Mouse (Mus musculus) embryonic stem cell, embryonic (primary cell): ENCODE measurements around the gene Sumf1.

Experiments
- CTCF ChIA-PET, 4 experiments: fragments of 300-600 bp in 2 of 4; fragments of 350-600 bp in 2 of 4; sonication (Branson Sonifier 250); formaldehyde crosslinking; loops; one replicate each; lab custom pipeline; 2022; ENCODE audit warnings: inconsistent platforms in 2 of 4; lab: Charles Lee
- POLR2A ChIA-PET, 4 experiments: fragments of 300-600 bp in 2 of 4; fragments of 350-600 bp in 2 of 4; sonication (Branson Sonifier 250); formaldehyde crosslinking; loops; one replicate each; lab custom pipeline; 2022; ENCODE audit warnings: antibody characterized with exemption in 4 of 4, inconsistent platforms in 1 of 4; lab: Charles Lee

Gene Sumf1

GRCm38 (mm10) chr6:108184847-108185684 is at the start of gene Sumf1:
Gene Sumf1, minus strand, starts transcription at chr6:108185582.
- CTCF ChIA-PET = interaction anchor here in 3 of 4 experiments (0.6 to 1.7 kb wide), 3 partner anchors 76 to 120 kb away, joined by 5 to 6 read pairs (median 5); partner anchors contain the start of gene Setmar (in 1 of the 3)
- POLR2A ChIA-PET = interaction anchor here (0.6 to 3.9 kb wide), 26 partner anchors 9 to 1336 kb away, joined by 3 to 41 read pairs (median 4); partner anchors contain the start of gene Itpr1 (in 3 of the 4)

GRCm38 (mm10) chr6:108234536-108234935 is 49.2 kb upstream of the Sumf1 start:
- ChIA-PET POLR2A (interaction anchor here in 3 of 4 experiments (0.6 to 12.0 kb wide), 6 partner anchors 19 to 100 kb away, joined by 4 to 129 read pairs (median 4); partner anchors contain the start of gene Itpr1 (in 2 of the 3)), CTCF (no interaction called here)

GRCm38 (mm10) chr6:108233070-108233469 is 47.7 kb upstream of the Sumf1 start:
- ChIA-PET CTCF (interaction anchor here in 2 of 4 experiments (0.6 to 1.5 kb wide), 2 partner anchors 168 to 224 kb away, joined by 3 to 8 read pairs; partner anchors contain the start of gene Setmar (in 1 of the 2)), POLR2A (interaction anchor here in 2 of 4 experiments (0.8 to 12.0 kb wide), 7 partner anchors 8 to 48 kb away, joined by 3 to 129 read pairs (median 8); partner anchors contain the start of genes Itpr1 (in 2 of the 2) and Sumf1 (in 1 of the 2))

- ChIA-PET CTCF (interaction anchor here (0.5 to 1.7 kb wide), 15 partner anchors 9 to 579 kb away, joined by 3 to 14 read pairs (median 4); partner anchors contain the start of gene Setmar (in 1 of the 4)), POLR2A (interaction anchor here in 3 of 4 experiments (0.6 to 12.0 kb wide), 20 partner anchors 9 to 225 kb away, joined by 3 to 129 read pairs (median 5); partner anchors contain the start of genes Itpr1 (in 3 of the 3) and Sumf1 (in 1 of the 3))
Observed at GRCm38 (mm10) chr6:108231892-108232710, 46.7 kb upstream of the Sumf1 start.

- CTCF ChIA-PET = no interaction called here
- POLR2A ChIA-PET = interaction anchor here in 3 of 4 experiments (0.6 to 12.0 kb wide), 11 partner anchors 8 to 226 kb away, joined by 3 to 129 read pairs (median 4); partner anchors contain the start of gene Itpr1 (in 3 of the 3)
Observed at GRCm38 (mm10) chr6:108230608-108231007, 45.2 kb upstream of the Sumf1 start.

GRCm38 (mm10) chr6:108228601-108229000 is 43.2 kb upstream of the Sumf1 start:
- POLR2A ChIA-PET = interaction anchor here in 3 of 4 experiments (0.6 to 12.0 kb wide), 25 partner anchors 9 to 1427 kb away, joined by 3 to 129 read pairs (median 4); partner anchors contain the start of genes Itpr1 (in 3 of the 3) and Sumf1 (in 1 of the 3)
- CTCF ChIA-PET = interaction anchor here in 2 of 4 experiments (0.6 to 1.9 kb wide), 3 partner anchors 16 to 710 kb away, joined by 3 to 4 read pairs (median 3); partner anchors contain the start of gene Itpr1 (in 1 of the 2)

- CTCF ChIA-PET = interaction anchor here in 2 of 4 experiments (0.6 to 1.9 kb wide), 2 partner anchors 15 to 84 kb away, joined by 3 to 4 read pairs; partner anchors contain the start of gene Itpr1 (in 1 of the 2)
- POLR2A ChIA-PET = interaction anchor here in 3 of 4 experiments (0.6 to 12.0 kb wide), 17 partner anchors 8 to 432 kb away, joined by 3 to 129 read pairs (median 4); partner anchors contain the start of genes Itpr1 (in 3 of the 3) and Sumf1 (in 1 of the 3)
Observed at GRCm38 (mm10) chr6:108228048-108228447, 42.7 kb upstream of the Sumf1 start.

GRCm38 (mm10) chr6:108227461-108227860 is 42.1 kb upstream of the Sumf1 start:
- POLR2A ChIA-PET = interaction anchor here in 3 of 4 experiments (0.8 to 12.0 kb wide), 10 partner anchors 9 to 109 kb away, joined by 3 to 129 read pairs (median 6); partner anchors contain the start of genes Itpr1 (in 3 of the 3) and Sumf1 (in 1 of the 3)
- CTCF ChIA-PET = interaction anchor here in 1 of 4 experiments (1.9 kb wide), 1 partner anchor 15 kb away, joined by 4 read pairs; the partner anchor contains the start of gene Itpr1

- POLR2A ChIA-PET = interaction anchor here in 2 of 4 experiments (5.1 to 12.0 kb wide), 2 partner anchors 11 kb away, joined by 84 to 129 read pairs; partner anchors contain the start of gene Itpr1 (in 2 of the 2)
Observed at GRCm38 (mm10) chr6:108226230-108226629, 40.8 kb upstream of the Sumf1 start.

GRCm38 (mm10) chr6:108225027-108225426 is 39.6 kb upstream of the Sumf1 start:
- CTCF ChIA-PET = no interaction called here
- POLR2A ChIA-PET = interaction anchor here in 2 of 4 experiments (1.3 to 12.0 kb wide), 3 partner anchors 10 to 33 kb away, joined by 3 to 129 read pairs (median 84); partner anchors contain the start of gene Itpr1 (in 2 of the 2)

More at GRCm38 (mm10) chr6:108226230-108226629, 40.8 kb upstream of the Sumf1 start:
- CTCF ChIA-PET = no interaction called here

GRCm38 (mm10) chr6:108224361-108224760 is 39.0 kb upstream of the Sumf1 start:
- ChIA-PET POLR2A (interaction anchor here in 3 of 4 experiments (0.7 to 3.4 kb wide), 6 partner anchors 9 to 34 kb away, joined by 3 to 33 read pairs (median 6); partner anchors contain the start of gene Itpr1 (in 3 of the 3)), CTCF (no interaction called here)

- ChIA-PET CTCF (no interaction called here), POLR2A (interaction anchor here (0.6 to 3.4 kb wide), 8 partner anchors 8 to 580 kb away, joined by 3 to 33 read pairs (median 6); partner anchors contain the start of gene Itpr1 (in 4 of the 4))
Observed at GRCm38 (mm10) chr6:108222875-108223274, 37.5 kb upstream of the Sumf1 start.

GRCm38 (mm10) chr6:108222435-108222834 is 37.1 kb upstream of the Sumf1 start:
- ChIA-PET CTCF (interaction anchor here in 1 of 4 experiments (0.6 kb wide), 1 partner anchor 222 kb away, joined by 4 read pairs; no protein-coding TSS in a partner anchor), POLR2A (interaction anchor here (0.6 to 3.4 kb wide), 12 partner anchors 9 to 581 kb away, joined by 3 to 33 read pairs (median 5); partner anchors contain the start of gene Itpr1 (in 4 of the 4))

- ChIA-PET CTCF (no interaction called here), POLR2A (interaction anchor here in 3 of 4 experiments (0.6 to 7.6 kb wide), 6 partner anchors 9 to 153 kb away, joined by 3 to 129 read pairs (median 10); no protein-coding TSS in a partner anchor)
Observed at GRCm38 (mm10) chr6:108217987-108218386, 32.6 kb upstream of the Sumf1 start.

GRCm38 (mm10) chr6:108216832-108217231 is 31.4 kb upstream of the Sumf1 start:
- CTCF ChIA-PET = interaction anchor here in 1 of 4 experiments (0.7 kb wide), 1 partner anchor 18 kb away, joined by 4 read pairs; no protein-coding TSS in a partner anchor

GRCm38 (mm10) chr6:108216091-108216490 is 30.7 kb upstream of the Sumf1 start:
- POLR2A ChIA-PET = interaction anchor here (0.6 to 7.6 kb wide), 21 partner anchors 8 to 1280 kb away, joined by 3 to 129 read pairs (median 4); partner anchors contain the start of genes Bhlhe40 (in 1 of the 4) and Sumf1 (in 1 of the 4)

More at GRCm38 (mm10) chr6:108216832-108217231, 31.4 kb upstream of the Sumf1 start:
- POLR2A ChIA-PET = interaction anchor here in 2 of 4 experiments (0.6 to 7.6 kb wide), 14 partner anchors 9 to 1280 kb away, joined by 3 to 129 read pairs (median 4); no protein-coding TSS in a partner anchor

More at GRCm38 (mm10) chr6:108216091-108216490, 30.7 kb upstream of the Sumf1 start:
- CTCF ChIA-PET = interaction anchor here in 1 of 4 experiments (0.7 kb wide), 1 partner anchor 17 kb away, joined by 4 read pairs; no protein-coding TSS in a partner anchor
